Mouse (Mus musculus) spleen, postnatal 4 days (tissue): ENCODE results near the gene Selenoh.

Experiments
- DNase-seq, 2 experiments: peaks; one replicate each; pipeline ENCODE4 v3.0.0; 2022; ENCODE audit warnings: low spot score in 2 of 2

Gene Selenoh

DNA sequence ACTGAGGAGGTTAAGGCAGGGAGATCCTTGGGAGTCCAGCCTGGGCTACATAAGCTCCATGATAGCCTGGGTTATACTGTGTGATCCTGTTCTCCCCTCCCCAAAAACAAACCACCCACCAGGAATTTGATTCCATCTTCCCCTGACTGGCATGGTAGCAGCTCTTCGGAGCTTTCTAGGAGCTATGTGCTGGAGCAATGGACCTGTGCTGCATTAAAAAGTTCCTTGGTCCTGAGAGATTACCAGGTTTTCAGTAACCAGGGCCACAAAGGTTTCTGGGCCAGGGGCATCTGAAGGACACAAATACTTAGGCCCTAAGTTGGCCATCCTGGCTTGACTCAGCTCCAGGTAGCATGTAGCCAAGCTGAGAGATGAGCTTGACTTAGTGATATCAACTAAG, 38.6 kb downstream of the Selenoh start:
- no peak for DNase-seq

DNA sequence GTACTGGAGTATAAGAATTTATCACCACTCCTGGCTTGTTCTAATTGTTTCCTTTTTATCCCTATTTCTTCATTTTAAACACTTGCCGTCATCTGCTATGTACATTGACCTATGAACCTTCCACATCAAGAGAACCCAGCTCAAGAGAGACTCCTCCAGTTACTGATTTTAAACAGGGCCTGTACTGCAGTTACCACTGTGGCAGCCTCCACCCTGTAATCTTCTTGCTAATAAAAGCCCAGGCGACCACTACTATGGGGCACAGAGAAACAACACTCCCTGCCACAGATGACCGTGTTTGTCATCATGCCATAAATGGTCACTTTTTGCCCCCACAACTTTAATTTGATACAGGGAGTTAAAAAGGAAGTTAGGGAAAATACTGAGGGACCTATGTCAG, 43.5 kb downstream of the Selenoh start:
- no peak for DNase-seq

DNA sequence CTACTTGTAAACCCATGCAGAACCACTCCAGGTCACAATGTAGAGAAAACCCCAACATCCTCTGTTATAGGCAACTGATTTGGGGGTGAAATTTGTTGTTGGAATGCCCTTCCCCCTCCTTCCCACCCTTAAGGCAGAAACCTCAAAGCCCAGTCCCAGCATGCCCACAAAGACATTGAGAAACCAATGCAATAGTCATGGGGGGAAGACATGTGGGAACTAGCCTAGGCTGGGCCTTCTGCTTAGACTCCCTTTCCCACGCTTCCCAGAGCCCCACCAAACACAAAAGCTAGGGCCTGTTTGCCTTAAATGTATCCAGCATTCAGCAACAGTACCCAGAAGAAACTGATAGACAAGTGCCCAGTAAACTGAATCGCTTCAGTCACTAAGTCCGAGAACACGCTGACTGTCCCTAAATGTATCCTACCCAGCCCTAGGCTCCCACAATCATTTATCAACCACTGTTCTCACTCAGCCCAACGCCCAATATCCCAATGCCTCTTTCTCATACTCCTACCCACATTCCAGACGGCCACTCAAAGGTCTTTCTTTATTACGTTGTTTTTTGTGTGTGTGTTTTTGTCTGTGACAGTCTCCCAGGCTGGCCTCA, 44.1 kb downstream of the Selenoh start:
- DNase-seq = no peak

DNA sequence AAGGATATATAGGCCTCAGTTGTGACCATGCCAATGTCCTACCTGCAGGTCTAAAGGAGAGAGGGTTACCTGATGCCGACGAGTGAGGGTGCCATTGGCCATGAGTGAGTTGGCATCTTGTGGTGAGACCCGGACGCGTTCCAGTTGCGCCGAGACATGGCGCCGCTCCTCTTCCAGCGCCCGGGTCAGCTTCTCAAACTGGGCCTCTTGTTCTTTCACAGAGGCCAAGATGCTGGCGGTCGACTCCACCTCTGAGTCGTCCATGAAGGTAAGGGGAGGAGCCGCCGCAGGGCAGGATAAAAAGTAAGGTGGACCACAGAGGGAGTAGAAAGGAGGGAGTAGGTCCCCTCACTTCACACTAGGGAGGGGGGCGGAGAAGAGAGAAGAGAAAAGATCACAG, 46.4 kb downstream of the Selenoh start:
- no peak for DNase-seq

DNA sequence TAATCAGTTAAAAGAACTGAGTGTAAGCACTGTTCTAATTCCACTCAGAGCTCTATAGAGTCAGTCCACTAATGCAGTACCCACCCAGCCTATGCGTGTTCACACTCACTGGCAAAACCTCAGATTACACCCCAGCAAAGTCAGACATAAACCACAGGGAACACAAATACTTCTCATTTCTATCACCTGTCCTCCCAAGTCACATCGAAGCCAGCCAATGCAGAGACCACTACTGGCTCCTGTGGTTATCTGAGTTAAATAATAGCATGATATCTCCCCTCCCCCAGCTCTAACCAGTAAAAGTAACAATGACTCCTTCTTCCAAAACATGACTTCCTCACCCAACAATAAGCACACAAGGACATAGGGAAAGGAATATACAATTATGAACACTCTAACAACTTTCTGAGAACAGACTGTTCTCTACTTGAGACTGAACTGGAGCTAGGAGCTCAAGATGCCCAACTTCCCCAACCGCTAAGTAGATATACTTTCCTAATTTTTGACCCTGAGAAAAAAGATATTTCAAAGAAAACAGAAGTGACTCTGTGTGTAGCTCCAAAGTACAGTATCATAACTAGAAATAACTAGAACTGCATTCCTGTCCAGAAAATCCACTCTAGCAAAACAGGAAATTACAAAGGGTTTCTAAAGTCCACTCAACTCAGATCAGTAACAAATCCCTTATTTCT, 47.0 kb downstream of the Selenoh start:
- no peak for DNase-seq

DNA sequence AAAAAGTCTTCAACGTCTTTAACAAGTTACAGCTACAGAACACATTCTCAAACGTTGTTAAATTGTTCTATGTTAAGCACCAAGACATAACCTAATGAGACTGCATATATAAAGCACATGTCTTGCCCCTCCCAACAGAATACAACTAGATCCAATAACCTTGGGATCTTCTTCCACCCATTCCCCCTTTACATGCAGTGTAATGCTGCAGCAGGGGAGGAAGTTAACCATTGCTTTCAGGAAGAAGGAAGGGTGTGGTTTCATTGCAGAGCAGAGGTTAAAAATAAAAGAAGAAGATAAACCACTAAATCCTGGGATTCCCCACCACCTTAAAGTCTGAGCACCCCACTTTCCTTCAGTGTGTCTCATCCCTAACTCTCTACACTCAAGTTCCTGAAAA, 47.9 kb downstream of the Selenoh start:
- no peak for DNase-seq

DNA sequence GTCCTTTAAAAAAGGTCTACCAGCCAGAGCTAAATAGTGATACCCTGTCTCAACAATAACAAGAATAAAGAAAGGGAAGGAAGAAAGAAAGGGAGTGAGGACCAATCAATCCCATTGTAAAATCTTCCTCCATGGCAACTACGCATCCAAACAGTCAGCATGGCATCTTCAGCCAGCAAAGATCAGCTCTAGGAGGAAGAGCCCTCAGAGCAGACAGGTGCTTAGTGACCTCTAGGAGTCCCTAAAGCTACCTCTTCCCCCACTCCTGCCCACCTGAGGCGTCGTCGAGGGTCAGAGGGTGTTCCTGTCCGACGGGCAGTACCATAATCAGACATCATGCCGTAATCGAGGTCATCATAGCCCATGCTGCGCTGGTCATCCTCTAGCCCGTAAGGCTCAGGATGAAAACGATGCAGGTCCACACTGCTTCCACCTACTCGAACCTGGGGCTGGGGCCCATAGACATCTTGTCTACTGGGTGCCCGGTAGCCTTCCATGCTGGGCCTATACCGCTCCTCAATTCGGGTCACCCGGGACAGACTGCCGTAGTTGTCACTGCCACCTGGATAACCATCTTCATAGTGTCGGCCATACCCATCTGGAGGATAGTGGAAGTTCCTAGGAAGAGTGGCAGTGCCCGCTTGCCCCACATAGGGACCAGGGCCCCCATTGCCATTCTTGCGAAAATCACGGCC, 50.8 kb downstream of the Selenoh start:
- no peak for DNase-seq
